Mouse (Mus musculus) cortical plate, adult 2 months (tissue): ENCODE measurements around the gene Efhd2.

ENCODE experiments used
- CTCF ChIP-seq: fragments of 200-500 bp; IDR thresholded peaks from 2 replicates; pipeline ENCODE4 v1.5.1; 2011; ENCODE audit warnings: mild to moderate bottlenecking, control low read depth, low read length; ENCODE audit not compliant: insufficient read depth; ENCODE audit errors: extremely low read depth
- POLR2A ChIP-seq: fragments of 200-500 bp; IDR thresholded peaks from 2 replicates; pipeline ENCODE4 v1.6.1; 2011; ENCODE audit warnings: mild to moderate bottlenecking, low read length, control low read depth; ENCODE audit not compliant: insufficient read depth; ENCODE audit errors: extremely low read depth

DNA sequence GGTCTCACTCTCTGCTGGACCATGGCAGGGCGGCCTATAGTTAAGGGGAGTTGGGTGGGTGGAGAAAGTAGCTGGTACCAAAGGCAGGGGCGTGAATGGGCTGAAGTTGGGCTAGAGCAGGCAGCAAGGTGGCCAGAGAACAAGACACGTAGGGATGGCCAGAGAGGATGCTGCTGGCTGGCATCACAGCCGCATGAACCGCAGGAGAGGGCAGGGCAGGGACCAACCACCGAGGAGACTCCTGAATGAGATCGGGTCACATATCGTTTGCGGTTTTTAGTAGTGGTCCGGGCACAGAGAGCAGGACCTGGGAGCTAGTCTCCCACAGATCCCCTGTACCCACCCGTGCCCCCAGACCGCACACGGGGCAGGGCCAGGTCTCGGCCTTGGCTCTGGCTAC, 15.4 kb downstream of the Efhd2 start:
- TF ChIP-seq CTCF, result no peak
- TF ChIP-seq POLR2A, result no peak
